Mouse (Mus musculus): Measurements from ENCODE around the gene Elovl4. TPM values are rescaled to one million over a fixed set of nuclear protein-coding genes. Genes with fewer than 3 reads are reported as not detected.

Gene Elovl4
- polyA plus RNA-seq (2011; ENCODE audit: insufficient read depth, insufficient read length, low replicate concordance, missing spikeins) = 0.32 and 2.2 TPM in 2 replicates

- TF ChIP-seq CTCF (IDR thresholded peaks at IDR 0.05; ENCODE audit: control insufficient read depth, insufficient read depth, low read length) (no peak), POLR2A (IDR thresholded peaks at IDR 0.05; ENCODE audit: borderline replicate concordance, control insufficient read depth, low read depth, low read length) (no peak)
- peaks cover 2% of the 10 kb centered on the region; the same call in 1 of the 2 replicates for H3K4me1 ChIP-seq (ENCODE audit: control insufficient read depth, insufficient read depth, low read length)
- no peak within 1 kb of the TSS for H3K4me3 ChIP-seq (replicated peaks; ENCODE audit: control insufficient read depth, low read depth, low read length)
- H3K27ac ChIP-seq (ENCODE audit: control insufficient read depth, insufficient read depth, low read depth, low read length, poor library complexity) = no peak within 1 kb of the TSS
- WGBS = 2% methylated on average over 54 of the region's 71 CpGs
These were observed at the start of gene Elovl4 for GRCm38 (mm10) chr9:83805977-83806815. TSS of gene Elovl4 (minus strand) at chr9:83806277.

DNA sequence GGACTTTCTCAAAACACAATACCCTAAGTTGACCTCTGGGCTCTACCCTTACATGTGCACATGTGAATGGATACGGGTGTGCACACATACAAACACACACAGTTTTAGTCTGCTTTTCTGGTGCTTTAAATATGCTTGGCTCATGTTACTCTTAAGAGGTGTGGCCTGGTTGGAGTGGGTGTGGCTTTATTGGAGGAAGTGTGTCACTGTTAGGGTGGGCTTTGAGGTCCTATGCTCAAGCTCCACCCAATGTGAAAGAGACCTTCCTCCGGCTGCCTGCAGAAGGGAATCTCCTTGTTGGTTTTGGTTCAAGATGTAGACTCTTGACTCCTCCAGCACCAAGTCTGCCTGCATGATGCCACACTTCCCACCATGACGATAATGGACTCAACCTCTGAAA is 46.4 kb upstream of the Elovl4 start:
- Histone ChIP-seq H3K4me1 (ENCODE audit: control insufficient read depth, insufficient read depth, low read length) (no peaks in the 10 kb centered on the region; the same call in 1 of the 2 replicates), H3K27ac (ENCODE audit: control insufficient read depth, insufficient read depth, low read depth, low read length, poor library complexity) (no peak overlapping the region), H3K4me3 (replicated peaks; ENCODE audit: control insufficient read depth, low read depth, low read length) (no peak overlapping the region)
- 91% methylated on average over 3 of the region's 3 CpGs for WGBS
- TF ChIP-seq POLR2A (IDR thresholded peaks at IDR 0.05; ENCODE audit: borderline replicate concordance, control insufficient read depth, low read depth, low read length) = no peak
- no peak for TF ChIP-seq CTCF (IDR thresholded peaks at IDR 0.05; ENCODE audit: control insufficient read depth, insufficient read depth, low read length)

GRCm38 (mm10) chr9:83834748-83835313 is 28.8 kb upstream of the Elovl4 start:
- 3% methylated on average over 27 of the region's 27 CpGs for WGBS
- Histone ChIP-seq H3K4me3 (replicated peaks; ENCODE audit: control insufficient read depth, low read depth, low read length) (peak overlapping the region; percentile 94), H3K4me1 (ENCODE audit: control insufficient read depth, insufficient read depth, low read length) (peaks cover 3% of the 10 kb centered on the region; the same call in 1 of the 2 replicates), H3K27ac (ENCODE audit: control insufficient read depth, insufficient read depth, low read depth, low read length, poor library complexity) (peak overlapping the region; percentile 50)
- TF ChIP-seq POLR2A (IDR thresholded peaks at IDR 0.05; ENCODE audit: borderline replicate concordance, control insufficient read depth, low read depth, low read length) = peak; percentile 24; the same call in 1 of the 2 replicates
- no peak for TF ChIP-seq CTCF (IDR thresholded peaks at IDR 0.05; ENCODE audit: control insufficient read depth, insufficient read depth, low read length)

DNA sequence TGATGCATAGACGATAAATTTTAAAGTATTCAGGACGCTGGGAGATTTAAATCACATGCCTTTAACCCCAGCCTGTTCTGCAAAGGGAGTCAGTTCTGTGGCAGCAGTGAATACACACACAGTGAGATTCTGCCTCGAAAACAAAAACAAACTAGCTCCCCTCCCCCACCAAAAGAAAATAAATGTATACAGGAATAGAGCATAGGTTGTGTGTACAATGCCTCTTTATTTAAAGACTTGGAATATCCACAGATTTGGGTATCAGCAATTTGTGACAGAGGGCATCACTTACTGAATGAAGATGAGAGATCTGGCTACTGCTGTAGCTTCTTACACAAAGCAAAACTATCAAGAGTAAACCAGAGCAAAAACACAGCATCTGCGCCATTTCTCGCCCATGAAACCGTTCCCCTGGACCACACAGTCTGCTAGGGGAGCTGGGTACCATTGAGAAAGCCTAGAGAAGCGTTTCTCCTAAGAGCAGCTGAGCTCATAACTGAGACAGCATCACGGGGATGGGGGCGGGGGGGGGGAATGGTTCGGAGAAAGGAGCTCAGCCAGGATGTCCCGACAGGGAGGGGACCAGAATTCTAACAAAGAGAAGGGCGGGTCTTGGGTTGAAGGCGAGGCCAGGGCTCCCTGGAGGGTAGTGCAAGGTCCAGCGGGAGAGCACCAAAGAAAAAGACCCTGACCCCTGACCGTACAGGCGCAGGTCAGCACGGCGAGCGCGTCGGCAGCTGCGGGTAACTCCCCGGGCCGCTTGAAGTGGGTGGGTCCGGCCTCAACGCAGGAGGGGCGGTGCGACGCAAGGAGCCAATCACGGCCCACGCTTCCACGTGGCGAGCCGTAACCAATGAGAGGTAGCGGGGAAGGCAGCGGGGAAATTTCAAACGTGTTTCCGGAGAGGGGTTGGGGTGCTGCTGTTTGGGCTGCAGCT is 28.0 kb upstream of the Elovl4 start, which contains the start of gene Ttk:
Ttk (plus strand) TSS at position 879 of the 937 bp plus-strand sequence.
- WGBS = 2% methylated on average over 38 of the region's 38 CpGs

DNA sequence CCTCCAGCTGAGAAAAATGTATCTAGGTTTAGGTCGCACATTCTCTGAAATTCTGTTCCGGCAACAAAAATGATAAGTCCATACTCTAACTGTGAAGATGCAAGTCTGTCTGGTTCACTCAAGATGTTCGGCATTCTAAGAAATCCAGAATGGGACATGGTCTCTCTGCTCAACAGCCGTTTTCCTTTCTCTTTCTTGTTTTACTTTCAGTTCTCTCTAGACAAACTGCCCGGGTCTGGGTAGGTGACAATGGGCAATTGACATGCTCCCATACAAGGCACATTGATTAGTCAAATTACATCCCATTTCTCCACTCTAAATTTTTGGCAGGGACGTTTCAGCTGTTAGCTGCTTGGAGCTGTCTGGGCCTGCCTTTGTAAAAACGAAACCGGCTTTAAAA is 25.1 kb upstream of the Elovl4 start:
- H3K4me1 ChIP-seq (ENCODE audit: control insufficient read depth, insufficient read depth, low read length) = peaks cover 1% of the 10 kb centered on the region; the same call in 1 of the 2 replicates
- 43% methylated on average over 8 of the region's 8 CpGs for whole genome bisulfite sequencing
- TF ChIP-seq POLR2A (IDR thresholded peaks at IDR 0.05; ENCODE audit: borderline replicate concordance, control insufficient read depth, low read depth, low read length) (no peak), CTCF (IDR thresholded peaks at IDR 0.05; ENCODE audit: control insufficient read depth, insufficient read depth, low read length) (no peak)
- H3K4me3 ChIP-seq (replicated peaks; ENCODE audit: control insufficient read depth, low read depth, low read length) = no peak overlapping the region
- no peak overlapping the region for H3K27ac ChIP-seq (ENCODE audit: control insufficient read depth, insufficient read depth, low read depth, low read length, poor library complexity)

More for the DNA sequence above, 28.0 kb upstream of the Elovl4 start, which contains the start of gene Ttk:
- Histone ChIP-seq H3K4me1 (ENCODE audit: control insufficient read depth, insufficient read depth, low read length) (peaks cover 3% of the 10 kb centered on the region; the same call in 1 of the 2 replicates), H3K4me3 (replicated peaks; ENCODE audit: control insufficient read depth, low read depth, low read length) (peak within 1 kb of the TSS; percentile 94), H3K27ac (ENCODE audit: control insufficient read depth, insufficient read depth, low read depth, low read length, poor library complexity) (peak within 1 kb of the TSS; percentile 68)
- TF ChIP-seq POLR2A (IDR thresholded peaks at IDR 0.05; ENCODE audit: borderline replicate concordance, control insufficient read depth, low read depth, low read length) (peak; percentile 82; the same call in 1 of the 2 replicates), CTCF (IDR thresholded peaks at IDR 0.05; ENCODE audit: control insufficient read depth, insufficient read depth, low read length) (no peak)

DNA sequence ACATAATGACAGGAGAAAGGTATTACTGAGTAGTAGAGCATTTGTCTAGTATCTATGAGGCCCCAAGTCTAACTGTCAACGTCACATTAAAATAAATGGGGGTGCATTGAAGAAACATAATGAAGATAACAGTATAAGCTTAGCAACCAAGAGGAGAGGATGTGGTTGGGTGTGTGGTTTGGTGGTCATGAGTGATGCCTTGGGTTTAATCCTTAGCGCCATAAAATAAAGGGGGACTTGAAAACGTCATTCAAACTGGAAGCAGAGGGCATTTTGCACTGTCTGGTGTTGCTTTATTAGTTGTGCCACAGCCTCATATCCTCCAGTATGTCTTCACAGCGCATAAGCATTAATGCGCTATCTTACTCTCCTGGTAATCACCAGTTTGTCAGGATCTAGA is 23.8 kb upstream of the Elovl4 start:
- Histone ChIP-seq H3K4me1 (ENCODE audit: control insufficient read depth, insufficient read depth, low read length) (peaks cover 1% of the 10 kb centered on the region; the same call in 1 of the 2 replicates), H3K27ac (ENCODE audit: control insufficient read depth, insufficient read depth, low read depth, low read length, poor library complexity) (no peak overlapping the region), H3K4me3 (replicated peaks; ENCODE audit: control insufficient read depth, low read depth, low read length) (no peak overlapping the region)
- TF ChIP-seq POLR2A (IDR thresholded peaks at IDR 0.05; ENCODE audit: borderline replicate concordance, control insufficient read depth, low read depth, low read length) (no peak), CTCF (IDR thresholded peaks at IDR 0.05; ENCODE audit: control insufficient read depth, insufficient read depth, low read length) (no peak)
- WGBS = 43% methylated on average over 5 of the region's 5 CpGs

- TF ChIP-seq POLR2A (IDR thresholded peaks at IDR 0.05; ENCODE audit: borderline replicate concordance, control insufficient read depth, low read depth, low read length) = no peak
- TF ChIP-seq CTCF (IDR thresholded peaks at IDR 0.05; ENCODE audit: control insufficient read depth, insufficient read depth, low read length) = no peak
- no peaks in the 10 kb centered on the region for H3K4me1 ChIP-seq (ENCODE audit: control insufficient read depth, insufficient read depth, low read length)
- no peak overlapping the region for H3K4me3 ChIP-seq (replicated peaks; ENCODE audit: control insufficient read depth, low read depth, low read length)
- 68% methylated on average over 5 of the region's 5 CpGs for WGBS
- no peak overlapping the region for H3K27ac ChIP-seq (ENCODE audit: control insufficient read depth, insufficient read depth, low read depth, low read length, poor library complexity)
These were observed 16.8 kb upstream of the Elovl4 start for GRCm38 (mm10) chr9:83822925-83823324.

Data from bone marrow, adult 2 months (tissue).